Mouse (Mus musculus) cerebellum, adult 2 months (tissue): ENCODE data around the gene Emx2. TPM values are rescaled to one million over a fixed set of nuclear protein-coding genes. Genes with fewer than 3 reads are reported as not detected.

Experiments
- DNase-seq, 2 experiments: peaks; one replicate each; pipeline ENCODE4 v3.0.0; 2021
- H3K27ac ChIP-seq: fragments of 200-500 bp; 2 replicates; pipeline ENCODE4 v1.5.1; 2012; ENCODE audit warnings: low read length, control low read depth, inconsistent platforms; ENCODE audit not compliant: insufficient read depth
- H3K27me3 ChIP-seq: fragments of 200-500 bp; 2 replicates; pipeline ENCODE4 v1.6.1; 2012; ENCODE audit warnings: inconsistent platforms, mild to moderate bottlenecking, low read length, moderate library complexity; ENCODE audit not compliant: control insufficient read depth, insufficient read depth
- H3K4me1 ChIP-seq: fragments of 200-500 bp; 2 replicates; pipeline ENCODE4 v1.6.1; 2011; ENCODE audit warnings: low read length; ENCODE audit not compliant: control insufficient read depth, insufficient read depth
- H3K4me3 ChIP-seq: fragments of 200-500 bp; replicated peaks from 2 replicates; pipeline ENCODE3; 2011; ENCODE audit warnings: mild to moderate bottlenecking, low read depth, low read length, control low read depth; ENCODE audit not compliant: insufficient read depth
- CTCF ChIP-seq: fragments of 200-500 bp; IDR thresholded peaks from 2 replicates; pipeline ENCODE4 v1.5.1; 2011; ENCODE audit warnings: low read depth, mild to moderate bottlenecking, control low read depth, low read length, moderate library complexity, borderline replicate concordance; ENCODE audit not compliant: insufficient read depth
- POLR2A ChIP-seq: fragments of 200-500 bp; IDR thresholded peaks from 2 replicates; pipeline ENCODE4 v1.6.1; 2011; ENCODE audit warnings: low read length, control low read depth, borderline replicate concordance; ENCODE audit not compliant: insufficient read depth
- WGBS: fragments of 180-500 bp; shearing (Covaris S2); methylation state at CpG from one replicate; pipeline ENCODE4 v1.1.7; 2018; 5-methylcytosine and 5-hydroxymethylcytosine counted together
- polyA plus RNA-seq: library from polyadenylated mRNA; depleted of rRNA; stranded (reverse); fragments of >200 nt; gene quantifications from 2 replicates; pipeline ENCODE4 v1.2.3, GENCODE M21; 2012

Gene Emx2
- polyA plus RNA-seq, 1 experiment, result 0.07 TPM

GRCm38 (mm10) chr19:59458743-59459135 is 567 bp downstream of the Emx2 start:
- WGBS, result 1% methylated on average over 15 of the region's 15 CpGs
- no peak overlapping the region for H3K27ac ChIP-seq
- H3K4me1 ChIP-seq, result no peaks in the 10 kb centered on the region
- no peak for DNase-seq
- H3K27me3 ChIP-seq, result peaks cover 16% of the 10 kb centered on the region; the same call in 1 of the 2 replicates
- TF ChIP-seq CTCF, result no peak
- no peak for TF ChIP-seq POLR2A
- no peak overlapping the region for H3K4me3 ChIP-seq

- WGBS, result 2% methylated on average over 75 of the region's 75 CpGs
- Histone ChIP-seq H3K4me3 (no peak overlapping the region), H3K27ac (no peak overlapping the region), H3K4me1 (no peaks in the 10 kb centered on the region), H3K27me3 (peaks cover 16% of the 10 kb centered on the region; the same call in 1 of the 2 replicates)
- TF ChIP-seq CTCF, result no peak
- TF ChIP-seq POLR2A, result no peak
- no peak for DNase-seq
Measured at GRCm38 (mm10) chr19:59459158-59459781, 1.1 kb downstream of the Emx2 start.

- no peaks in the 10 kb centered on the region for H3K4me1 ChIP-seq
- WGBS, result 2% methylated on average over 19 of the region's 19 CpGs
- no peak overlapping the region for H3K4me3 ChIP-seq
- H3K27ac ChIP-seq, result no peak overlapping the region
- no peak for DNase-seq
- peaks cover 16% of the 10 kb centered on the region; the same call in 1 of the 2 replicates for H3K27me3 ChIP-seq
- TF ChIP-seq POLR2A (no peak), CTCF (no peak)
Measured at GRCm38 (mm10) chr19:59459811-59460241, 1.7 kb downstream of the Emx2 start.

- peaks cover 16% of the 10 kb centered on the region; the same call in 1 of the 2 replicates for H3K27me3 ChIP-seq
- DNase-seq, result no peak
Measured at GRCm38 (mm10) chr19:59460328-59461115, 2.4 kb downstream of the Emx2 start.

GRCm38 (mm10) chr19:59461481-59462421 is 3.6 kb downstream of the Emx2 start:
- Histone ChIP-seq H3K4me3 (no peak overlapping the region), H3K4me1 (no peaks in the 10 kb centered on the region), H3K27me3 (peaks cover 15% of the 10 kb centered on the region; the same call in 1 of the 2 replicates), H3K27ac (no peak overlapping the region)
- 5% methylated on average over 36 of the region's 36 CpGs for WGBS
- TF ChIP-seq CTCF (no peak), POLR2A (no peak)
- no peak for DNase-seq

More at GRCm38 (mm10) chr19:59460328-59461115, 2.4 kb downstream of the Emx2 start:
- H3K4me3 ChIP-seq, result no peak overlapping the region
- TF ChIP-seq CTCF, result no peak
- no peak for TF ChIP-seq POLR2A
- H3K4me1 ChIP-seq, result no peaks in the 10 kb centered on the region
- 4% methylated on average over 34 of the region's 34 CpGs for WGBS
- no peak overlapping the region for H3K27ac ChIP-seq

- peaks cover 15% of the 10 kb centered on the region; the same call in 1 of the 2 replicates for H3K27me3 ChIP-seq
- DNase-seq, result no peak
- H3K27ac ChIP-seq, result no peak overlapping the region
- no peak for TF ChIP-seq CTCF
- TF ChIP-seq POLR2A, result no peak
- 10% methylated on average over 19 of the region's 19 CpGs for WGBS
- no peak overlapping the region for H3K4me3 ChIP-seq
- H3K4me1 ChIP-seq, result no peaks in the 10 kb centered on the region
Measured at GRCm38 (mm10) chr19:59462459-59463292, 4.5 kb downstream of the Emx2 start.
